Mouse (Mus musculus) hindbrain, embryonic 15.5 days (tissue): ENCODE data around the gene Ptprn2. TPM values are rescaled to one million over a fixed set of nuclear protein-coding genes. Genes with fewer than 3 reads are reported as not detected.

Experiments used
- ATAC-seq: fragments of 200-750 bp; cut with Nextera tagmentation; 2 replicates; pipeline ENCODE4 v1.8.0; 2017; ENCODE audit warnings: low read depth, moderate number of reproducible peaks, moderate TSS enrichment; ENCODE audit not compliant: low FRiP score
- H3K27ac ChIP-seq: fragments of 300-500 bp; sonication (generic); replicated peaks from 2 replicates; pipeline ENCODE4 v1.5.1; 2015; ENCODE audit warnings: mild to moderate bottlenecking, inconsistent platforms
- H3K27me3 ChIP-seq: fragments of 300-500 bp; sonication (generic); 2 replicates; pipeline ENCODE4 v1.6.1; 2015; ENCODE audit warnings: control low read depth, inconsistent platforms
- H3K36me3 ChIP-seq: fragments of 300-500 bp; sonication (generic); 2 replicates; pipeline ENCODE4 v1.6.1; 2015; ENCODE audit warnings: control low read depth, inconsistent platforms
- H3K4me1 ChIP-seq: fragments of 300-500 bp; sonication (generic); replicated peaks from 2 replicates; pipeline ENCODE4 v1.6.1; 2015; ENCODE audit warnings: control low read depth, inconsistent platforms
- H3K4me2 ChIP-seq: fragments of 300-500 bp; sonication (generic); 2 replicates; pipeline ENCODE4 v1.6.1; 2015; ENCODE audit warnings: moderate library complexity, mild to moderate bottlenecking, inconsistent platforms
- H3K4me3 ChIP-seq: fragments of 300-500 bp; sonication (generic); 2 replicates; pipeline ENCODE4 v1.5.1; 2015; ENCODE audit warnings: mild to moderate bottlenecking, inconsistent platforms
- H3K9ac ChIP-seq: fragments of 300-500 bp; sonication (generic); 2 replicates; pipeline ENCODE4 v1.6.1; 2015; ENCODE audit warnings: inconsistent platforms
- H3K9me3 ChIP-seq: fragments of 300-500 bp; sonication (generic); 2 replicates; pipeline ENCODE4 v1.6.1; 2016; ENCODE audit warnings: control low read depth, inconsistent platforms
- WGBS: fragments of 180-500 bp; shearing (Covaris S2); methylation state at CpG from one replicate; pipeline ENCODE4 v1.1.7; 2015; 5-methylcytosine and 5-hydroxymethylcytosine counted together
- polyA plus RNA-seq: library from polyadenylated mRNA; unstranded; fragments of >200 nt; fragmentation: Nextera tagmentation; extraction: Ambion mirVana; gene quantifications from 2 replicates; pipeline ENCODE4 v1.2.1, GENCODE M21; 2015

Ptprn2 gene
- polyA plus RNA-seq, 1 experiment from 2014 or later: 14.7 TPM

DNA sequence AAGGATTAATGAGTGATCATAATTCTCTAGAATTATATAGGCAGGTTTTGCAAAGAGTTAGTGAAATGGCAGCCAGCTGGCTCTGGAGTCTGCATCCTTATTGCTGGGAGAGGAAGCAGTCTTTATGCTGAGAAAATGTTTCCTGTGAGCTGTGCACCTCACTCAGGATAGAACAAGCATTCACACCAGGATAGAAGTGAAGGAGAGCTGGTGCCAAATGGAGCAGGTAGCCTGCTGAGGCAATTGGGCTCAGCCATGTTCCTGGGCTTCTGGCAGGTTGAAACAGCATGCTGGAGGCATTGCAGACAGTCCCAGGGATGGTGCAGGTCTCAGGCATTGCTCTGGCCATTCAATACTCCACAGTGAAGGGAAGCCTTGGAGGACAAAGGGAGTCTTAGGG, 47.8 kb downstream of the Ptprn2 start:
- no peaks in the 10 kb centered on the region for H3K27me3 ChIP-seq
- no peaks in the 10 kb centered on the region for H3K4me1 ChIP-seq
- H3K9me3 ChIP-seq: no peaks in the 10 kb centered on the region
- no peak for ATAC-seq
- no peaks in the 10 kb centered on the region for H3K36me3 ChIP-seq
- no peak overlapping the region for H3K9ac ChIP-seq
- no peak overlapping the region for H3K4me3 ChIP-seq
- H3K27ac ChIP-seq: no peak overlapping the region
- no peak overlapping the region for H3K4me2 ChIP-seq

DNA sequence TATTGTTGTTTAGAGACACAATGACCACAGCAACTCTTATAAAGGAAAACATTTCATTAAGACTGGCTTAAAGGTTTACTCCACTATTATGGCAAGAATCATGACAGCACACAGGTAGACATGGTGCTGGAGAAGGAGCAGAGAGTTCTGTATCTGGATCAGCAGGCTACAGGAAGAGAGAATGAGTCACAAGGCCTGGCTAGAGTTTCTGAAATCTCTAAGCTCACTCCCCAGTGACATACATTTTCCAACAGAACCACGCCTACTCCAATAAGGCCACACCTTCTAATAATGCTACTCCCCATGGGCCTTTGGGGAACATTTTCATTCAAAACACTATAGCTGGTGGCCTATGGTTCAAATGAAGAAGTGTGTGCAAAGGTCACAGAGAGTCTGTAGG, 53.8 kb downstream of the Ptprn2 start:
- 96% methylated on average over 1 of the region's 1 CpGs for WGBS
- Histone ChIP-seq H3K4me1 (no peaks in the 10 kb centered on the region), H3K9me3 (no peaks in the 10 kb centered on the region), H3K27me3 (no peaks in the 10 kb centered on the region), H3K4me2 (no peak overlapping the region), H3K4me3 (no peak overlapping the region), H3K9ac (no peak overlapping the region), H3K36me3 (no peaks in the 10 kb centered on the region), H3K27ac (no peak overlapping the region)
- ATAC-seq: no peak

DNA sequence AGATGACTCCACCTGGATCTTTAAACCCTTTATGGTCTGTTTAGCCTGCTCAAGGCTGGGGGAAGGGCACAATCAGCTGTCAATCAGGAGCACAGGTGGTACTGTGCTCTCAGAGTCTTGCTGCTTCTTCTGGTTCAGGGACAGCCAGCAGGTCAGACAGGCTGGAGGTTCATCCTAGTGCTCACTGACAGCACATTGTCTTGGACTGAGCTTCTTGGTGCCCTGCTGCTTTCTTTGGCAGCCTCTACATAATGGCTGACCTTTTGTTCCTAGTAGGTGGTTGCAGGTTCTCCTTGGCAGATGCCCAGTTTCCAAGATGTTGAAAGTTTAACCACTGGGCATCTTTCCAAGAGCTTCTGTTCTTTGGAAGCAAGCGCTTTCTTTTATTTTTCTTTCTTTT, 55.1 kb downstream of the Ptprn2 start:
- 78% methylated on average over 1 of the region's 1 CpGs for WGBS
- Histone ChIP-seq H3K4me3 (no peak overlapping the region), H3K36me3 (no peaks in the 10 kb centered on the region), H3K4me1 (no peaks in the 10 kb centered on the region), H3K9me3 (no peaks in the 10 kb centered on the region), H3K27me3 (no peaks in the 10 kb centered on the region), H3K9ac (no peak overlapping the region), H3K27ac (no peak overlapping the region), H3K4me2 (no peak overlapping the region)
- ATAC-seq: peak; percentile 48; the same call in 1 of the 2 replicates

DNA sequence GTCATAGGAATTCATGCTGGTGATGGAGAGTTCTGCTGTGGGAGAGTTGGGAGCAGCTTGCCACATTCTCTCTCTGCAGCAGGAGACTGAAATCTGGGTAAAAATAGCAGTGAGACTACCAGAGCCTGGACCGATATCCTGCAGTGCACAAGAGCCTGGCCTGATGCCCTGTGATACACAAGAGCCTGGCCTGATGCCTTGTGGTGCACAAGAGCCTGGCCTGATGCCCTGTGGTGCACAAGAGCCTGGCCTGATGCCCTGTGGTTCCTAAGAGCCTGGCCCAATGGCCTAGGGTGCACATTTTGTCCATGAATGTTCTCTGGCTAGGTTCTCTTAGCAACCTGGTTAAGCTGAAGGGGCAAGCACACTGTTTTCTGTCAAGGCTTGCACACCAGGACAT, 64.5 kb downstream of the Ptprn2 start:
- Histone ChIP-seq H3K4me3 (no peak overlapping the region), H3K36me3 (no peaks in the 10 kb centered on the region), H3K9me3 (no peaks in the 10 kb centered on the region), H3K9ac (no peak overlapping the region), H3K27ac (no peak overlapping the region), H3K4me1 (peaks cover 3% of the 10 kb centered on the region; the same call in 1 of the 2 replicates), H3K27me3 (no peaks in the 10 kb centered on the region), H3K4me2 (no peak overlapping the region)
- ATAC-seq: peak; percentile 61; the same call in 1 of the 2 replicates
- WGBS: 87% methylated on average over 1 of the region's 1 CpGs

DNA sequence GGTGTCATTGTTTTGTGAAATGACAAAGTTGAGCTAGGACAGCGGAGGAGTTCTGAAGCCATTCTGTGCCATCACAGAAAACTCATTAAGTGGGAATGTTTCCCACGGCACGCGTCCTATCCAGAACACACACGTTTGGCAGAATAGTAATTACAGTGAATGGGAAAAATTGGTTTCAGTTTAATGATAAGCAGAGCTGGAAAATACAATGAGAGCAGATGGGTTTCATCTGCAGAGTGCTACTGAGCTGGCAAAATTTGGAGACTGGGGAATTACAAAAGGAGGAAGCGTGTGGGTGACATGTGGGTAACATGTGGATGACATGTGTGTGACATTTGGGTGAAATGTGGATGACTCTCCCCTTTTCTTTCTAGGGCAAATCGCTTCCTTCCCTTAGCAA, 66.0 kb downstream of the Ptprn2 start:
- H3K4me2 ChIP-seq: no peak overlapping the region
- WGBS: 58% methylated on average over 7 of the region's 7 CpGs
- H3K4me3 ChIP-seq: no peak overlapping the region
- 0 out of 2 replicates have a peak overlapping the region, but pooled peaks have one; percentile 32 for H3K27ac ChIP-seq
- no peaks in the 10 kb centered on the region for H3K9me3 ChIP-seq
- H3K36me3 ChIP-seq: no peaks in the 10 kb centered on the region
- H3K27me3 ChIP-seq: no peaks in the 10 kb centered on the region
- H3K4me1 ChIP-seq: peaks cover 3% of the 10 kb centered on the region; the same call in 1 of the 2 replicates
- H3K9ac ChIP-seq: no peak overlapping the region
- 0 out of 2 replicates have a peak, but pooled peaks have one; percentile 17 for ATAC-seq

DNA sequence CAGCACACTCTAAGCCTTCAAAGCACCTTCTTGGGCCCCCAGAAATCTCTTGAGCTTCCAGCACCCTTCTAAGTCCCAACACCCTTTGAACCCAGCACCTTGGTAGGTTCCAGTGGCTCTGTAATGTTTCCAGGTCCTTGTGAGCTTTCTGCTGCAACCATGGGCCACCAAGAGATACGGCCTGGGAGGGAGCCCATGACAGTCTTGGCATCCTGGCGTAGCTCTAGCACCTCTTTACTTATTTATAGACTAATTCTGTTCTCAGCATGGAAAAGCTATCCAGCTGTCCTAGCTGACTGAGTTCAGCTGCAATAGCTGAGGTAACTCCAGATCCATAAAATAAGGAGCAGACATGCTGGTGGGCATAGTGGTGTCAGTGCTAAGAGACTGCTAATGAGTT, 66.8 kb downstream of the Ptprn2 start:
- WGBS: 81% methylated on average over 2 of the region's 2 CpGs
- H3K4me3 ChIP-seq: no peak overlapping the region
- ATAC-seq: no peak
- no peaks in the 10 kb centered on the region for H3K9me3 ChIP-seq
- 0 out of 2 replicates have a peak overlapping the region, but pooled peaks have one; percentile 32 for H3K27ac ChIP-seq
- H3K4me1 ChIP-seq: peaks cover 3% of the 10 kb centered on the region; the same call in 1 of the 2 replicates
- H3K4me2 ChIP-seq: no peak overlapping the region
- H3K27me3 ChIP-seq: no peaks in the 10 kb centered on the region
- no peaks in the 10 kb centered on the region for H3K36me3 ChIP-seq
- no peak overlapping the region for H3K9ac ChIP-seq

DNA sequence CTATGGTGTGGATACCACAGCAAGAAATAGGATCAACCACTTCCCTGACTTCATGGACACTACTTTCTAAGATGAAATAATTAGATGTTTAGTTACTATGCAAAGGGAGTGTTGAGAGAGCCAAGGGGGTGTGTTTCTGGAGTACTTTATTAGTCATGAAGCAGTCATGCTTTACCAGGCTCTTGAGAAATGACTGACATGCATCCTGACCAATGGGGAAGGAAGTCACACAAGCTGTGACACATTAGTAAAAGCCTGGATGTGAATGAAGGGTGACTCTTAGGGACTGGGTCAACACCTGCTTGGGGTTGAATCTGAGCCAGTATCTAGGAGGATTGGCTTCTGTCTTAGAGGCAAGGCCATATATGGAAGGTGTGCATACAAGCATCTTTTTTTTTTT, 67.8 kb downstream of the Ptprn2 start:
- H3K4me2 ChIP-seq: no peak overlapping the region
- H3K27me3 ChIP-seq: no peaks in the 10 kb centered on the region
- H3K9me3 ChIP-seq: no peaks in the 10 kb centered on the region
- no peak overlapping the region for H3K4me3 ChIP-seq
- H3K36me3 ChIP-seq: no peaks in the 10 kb centered on the region
- no peak for ATAC-seq
- no peak overlapping the region for H3K27ac ChIP-seq
- no peak overlapping the region for H3K9ac ChIP-seq
- H3K4me1 ChIP-seq: peaks cover 3% of the 10 kb centered on the region; the same call in 1 of the 2 replicates

DNA sequence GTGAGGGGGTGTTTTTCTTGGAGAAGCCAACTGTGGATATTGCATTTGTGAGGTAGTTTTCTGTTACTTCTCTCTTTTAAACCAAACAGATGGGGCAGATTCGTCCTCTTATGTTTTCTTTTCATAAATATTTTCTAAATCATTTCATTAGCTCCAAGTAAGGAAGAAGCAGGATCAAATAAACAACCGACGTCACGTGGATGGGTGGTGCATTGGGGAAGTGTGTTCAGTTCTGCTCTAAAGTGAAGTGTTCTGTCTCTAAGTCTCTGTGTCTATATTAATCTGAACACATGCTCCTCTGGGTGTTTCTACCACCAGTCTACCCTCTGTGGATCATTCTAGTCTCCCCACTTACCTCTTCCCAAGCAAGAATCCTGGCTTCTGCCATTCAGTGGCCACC, 70.4 kb downstream of the Ptprn2 start:
- no peak overlapping the region for H3K4me2 ChIP-seq
- WGBS: 82% methylated on average over 4 of the region's 4 CpGs
- no peaks in the 10 kb centered on the region for H3K36me3 ChIP-seq
- no peak overlapping the region for H3K27ac ChIP-seq
- H3K27me3 ChIP-seq: no peaks in the 10 kb centered on the region
- H3K4me3 ChIP-seq: no peak overlapping the region
- no peak for ATAC-seq
- peaks cover 3% of the 10 kb centered on the region; the same call in 1 of the 2 replicates for H3K4me1 ChIP-seq
- no peak overlapping the region for H3K9ac ChIP-seq
- H3K9me3 ChIP-seq: no peaks in the 10 kb centered on the region

DNA sequence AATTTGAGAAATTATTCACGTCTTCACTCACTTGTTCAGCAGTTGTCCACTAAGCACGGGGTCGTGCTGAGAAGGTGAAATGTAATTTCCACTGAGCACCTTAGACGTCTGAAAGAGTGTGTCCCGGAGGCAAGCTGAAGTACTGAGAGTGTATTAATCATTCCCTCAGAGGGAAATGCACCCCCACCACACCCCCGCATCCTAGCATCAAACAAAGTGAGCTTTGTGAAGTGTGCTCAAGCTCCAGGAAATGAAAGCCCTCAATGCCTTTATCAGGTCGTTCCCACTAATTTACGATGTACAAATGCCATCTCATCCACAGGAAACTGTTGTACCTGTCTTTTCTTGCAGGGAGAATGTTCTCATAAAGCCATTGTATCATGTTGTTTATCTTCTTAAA, 78.9 kb downstream of the Ptprn2 start:
- no peak overlapping the region for H3K4me3 ChIP-seq
- no peaks in the 10 kb centered on the region for H3K36me3 ChIP-seq
- H3K9ac ChIP-seq: no peak overlapping the region
- no peak overlapping the region for H3K27ac ChIP-seq
- H3K9me3 ChIP-seq: no peaks in the 10 kb centered on the region
- ATAC-seq: no peak
- H3K4me2 ChIP-seq: no peak overlapping the region
- WGBS: 77% methylated on average over 8 of the region's 8 CpGs
- no peaks in the 10 kb centered on the region for H3K4me1 ChIP-seq
- H3K27me3 ChIP-seq: no peaks in the 10 kb centered on the region

DNA sequence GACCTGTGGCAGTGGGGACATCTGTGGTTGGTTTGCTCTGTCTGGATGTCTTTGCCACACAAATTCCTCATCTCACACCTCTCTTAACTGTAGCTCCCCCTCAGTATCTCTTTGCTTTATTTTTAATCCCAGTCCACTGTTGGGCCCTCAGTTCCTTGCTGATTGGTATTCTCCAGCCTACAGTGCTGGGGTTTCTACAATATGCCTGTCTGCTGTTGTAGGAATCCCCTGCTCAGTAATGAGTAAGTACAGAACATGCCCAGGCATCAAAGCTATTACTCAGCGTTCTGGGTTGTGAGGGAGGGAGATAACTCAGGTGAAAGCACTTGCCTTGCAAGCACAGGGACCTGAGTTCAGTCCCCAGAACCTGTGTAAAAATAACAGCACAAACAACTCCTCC, 81.2 kb downstream of the Ptprn2 start:
- no peak for ATAC-seq
- Histone ChIP-seq H3K9me3 (no peaks in the 10 kb centered on the region), H3K4me1 (no peaks in the 10 kb centered on the region), H3K27me3 (no peaks in the 10 kb centered on the region), H3K36me3 (no peaks in the 10 kb centered on the region), H3K9ac (no peak overlapping the region), H3K4me2 (no peak overlapping the region), H3K4me3 (no peak overlapping the region), H3K27ac (no peak overlapping the region)
- 81% methylated on average over 1 of the region's 1 CpGs for WGBS

DNA sequence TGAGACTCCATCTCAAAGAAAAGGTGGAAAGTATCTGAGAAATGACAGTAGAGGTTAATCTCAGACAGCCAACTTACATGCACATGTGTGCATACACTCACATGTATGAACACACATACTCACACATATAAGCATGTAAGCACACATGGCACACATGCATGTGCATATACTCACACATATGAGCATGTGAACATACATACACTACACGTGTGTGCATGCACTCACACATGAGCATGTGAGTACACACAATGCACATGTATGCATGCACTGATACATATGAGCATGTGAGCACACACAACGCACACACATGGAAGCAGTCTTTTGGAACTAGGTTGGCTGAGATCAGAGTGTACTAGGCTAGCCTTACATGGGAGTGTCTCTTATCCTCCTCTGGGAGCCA, 81.7 kb downstream of the Ptprn2 start:
- Histone ChIP-seq H3K9me3 (no peaks in the 10 kb centered on the region), H3K4me2 (no peak overlapping the region), H3K27me3 (no peaks in the 10 kb centered on the region), H3K36me3 (no peaks in the 10 kb centered on the region), H3K4me3 (no peak overlapping the region), H3K9ac (no peak overlapping the region), H3K27ac (no peak overlapping the region), H3K4me1 (no peaks in the 10 kb centered on the region)
- 92% methylated on average over 2 of the region's 2 CpGs for WGBS
- peak; percentile 23; the same call in 1 of the 2 replicates for ATAC-seq

DNA sequence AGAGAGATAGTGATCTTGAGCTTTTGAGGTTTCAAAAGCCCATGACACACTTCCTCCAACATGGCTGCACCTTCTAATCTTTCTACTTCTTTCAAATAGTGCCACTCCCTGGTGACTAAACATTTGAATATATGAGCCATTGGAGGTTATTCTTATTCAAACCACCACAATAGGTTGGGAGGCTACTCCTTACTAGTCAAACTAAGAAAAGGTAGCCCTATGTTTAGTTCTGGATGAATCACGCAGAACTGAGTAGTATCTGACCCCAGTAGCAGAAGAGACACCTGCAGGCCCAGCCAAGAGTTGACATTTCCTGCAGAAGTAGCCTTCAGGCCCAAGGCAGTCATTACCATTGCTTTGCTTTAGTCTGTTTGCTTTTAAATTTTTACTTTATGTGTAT, 84.0 kb downstream of the Ptprn2 start:
- no peaks in the 10 kb centered on the region for H3K9me3 ChIP-seq
- H3K4me1 ChIP-seq: peaks cover 8% of the 10 kb centered on the region
- H3K4me2 ChIP-seq: no peak overlapping the region
- no peak overlapping the region for H3K27ac ChIP-seq
- H3K4me3 ChIP-seq: no peak overlapping the region
- 76% methylated on average over 1 of the region's 1 CpGs for WGBS
- no peaks in the 10 kb centered on the region for H3K27me3 ChIP-seq
- ATAC-seq: no peak
- H3K36me3 ChIP-seq: no peaks in the 10 kb centered on the region
- no peak overlapping the region for H3K9ac ChIP-seq

DNA sequence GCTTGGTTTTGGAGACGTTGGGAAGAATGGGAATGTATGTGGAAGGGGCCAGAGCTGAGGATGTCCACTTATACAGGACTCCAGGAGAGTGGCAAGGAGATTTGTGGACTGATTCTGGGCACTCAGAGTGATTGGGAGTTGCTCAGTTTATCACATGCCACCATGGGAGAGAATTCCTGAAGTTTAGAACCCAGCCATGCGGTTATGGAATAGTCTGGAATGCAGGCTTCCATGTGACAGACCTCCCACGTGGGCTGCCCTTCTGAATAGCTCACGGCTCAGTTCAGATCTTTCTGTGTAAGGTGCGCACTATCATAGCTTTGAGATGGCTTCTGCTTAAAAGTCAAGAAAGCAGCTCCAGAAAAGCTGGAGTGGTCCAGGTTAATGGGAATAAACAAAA, 88.6 kb downstream of the Ptprn2 start:
- Histone ChIP-seq H3K4me1 (peaks cover 22% of the 10 kb centered on the region), H3K4me3 (no peak overlapping the region), H3K4me2 (no peak overlapping the region), H3K9me3 (no peaks in the 10 kb centered on the region), H3K27me3 (no peaks in the 10 kb centered on the region), H3K36me3 (no peaks in the 10 kb centered on the region), H3K27ac (no peak overlapping the region), H3K9ac (no peak overlapping the region)
- WGBS: 67% methylated on average over 5 of the region's 5 CpGs
- no peak for ATAC-seq
